Mouse (Mus musculus) neural tube, embryonic 13.5 days (tissue): ENCODE data around the gene Rab3a. TPM values are rescaled to one million over a fixed set of nuclear protein-coding genes. Genes with fewer than 3 reads are reported as not detected.

Source experiments
- ATAC-seq: fragments of 200-750 bp; cut with Nextera tagmentation; 2 replicates; pipeline ENCODE4 v1.8.0; 2017; ENCODE audit warnings: low read depth, mild to moderate bottlenecking, moderate TSS enrichment, moderate library complexity
- H3K27ac ChIP-seq: fragments of 300-500 bp; sonication (generic); replicated peaks from 2 replicates; pipeline ENCODE4 v1.5.1; 2015; ENCODE audit warnings: moderate library complexity, mild to moderate bottlenecking, inconsistent platforms
- H3K27me3 ChIP-seq: fragments of 300-500 bp; sonication (generic); 2 replicates; pipeline ENCODE4 v1.6.1; 2015; ENCODE audit warnings: mild to moderate bottlenecking, inconsistent platforms
- H3K36me3 ChIP-seq: fragments of 300-500 bp; sonication (generic); 2 replicates; pipeline ENCODE4 v1.6.1; 2015; ENCODE audit warnings: mild to moderate bottlenecking, inconsistent platforms
- H3K4me1 ChIP-seq: fragments of 300-500 bp; sonication (generic); replicated peaks from 2 replicates; pipeline ENCODE4 v1.6.1; 2015; ENCODE audit warnings: inconsistent platforms
- H3K4me2 ChIP-seq: fragments of 300-500 bp; sonication (generic); 2 replicates; pipeline ENCODE4 v1.6.1; 2015; ENCODE audit warnings: inconsistent platforms, mild to moderate bottlenecking, moderate library complexity
- H3K4me3 ChIP-seq: fragments of 300-500 bp; sonication (generic); 2 replicates; pipeline ENCODE4 v1.5.1; 2015; ENCODE audit warnings: mild to moderate bottlenecking, inconsistent platforms
- H3K9ac ChIP-seq: fragments of 300-500 bp; sonication (generic); 2 replicates; pipeline ENCODE4 v1.6.1; 2015; ENCODE audit warnings: moderate library complexity, mild to moderate bottlenecking, inconsistent platforms
- H3K9me3 ChIP-seq: fragments of 300-500 bp; sonication (generic); 2 replicates; pipeline ENCODE4 v1.6.1; 2016; ENCODE audit warnings: inconsistent platforms
- WGBS: fragments of 180-500 bp; shearing (Covaris S2); methylation state at CpG from one replicate; pipeline ENCODE4 v1.1.7; 2015; 5-methylcytosine and 5-hydroxymethylcytosine counted together
- polyA plus RNA-seq: library from polyadenylated mRNA; unstranded; fragments of >200 nt; fragmentation: Nextera tagmentation; extraction: Ambion mirVana; gene quantifications from 2 replicates; pipeline ENCODE4 v1.2.1, GENCODE M21; 2015

The Rab3a gene
- polyA plus RNA-seq, 1 experiment from 2014 or later, result 417 TPM

- H3K4me1 ChIP-seq, result peaks cover 39% of the 10 kb centered on the region
- WGBS, result under 1% methylated on average over 57 of the region's 57 CpGs
- peaks cover 45% of the 10 kb centered on the region for H3K27me3 ChIP-seq
- H3K4me3 ChIP-seq, result peak overlapping the region; percentile 46
- H3K36me3 ChIP-seq, result no peaks in the 10 kb centered on the region
- peak overlapping the region; percentile 42; the same call in 1 of the 2 replicates for H3K27ac ChIP-seq
- peak overlapping the region; percentile 70 for H3K9ac ChIP-seq
- no peaks in the 10 kb centered on the region for H3K9me3 ChIP-seq
- ATAC-seq, result peak; percentile 84
- H3K4me2 ChIP-seq, result peak overlapping the region; percentile 87
These were observed 42.9 kb downstream of the Rab3a start for GRCm38 (mm10) chr8:70797081-70798070.

DNA sequence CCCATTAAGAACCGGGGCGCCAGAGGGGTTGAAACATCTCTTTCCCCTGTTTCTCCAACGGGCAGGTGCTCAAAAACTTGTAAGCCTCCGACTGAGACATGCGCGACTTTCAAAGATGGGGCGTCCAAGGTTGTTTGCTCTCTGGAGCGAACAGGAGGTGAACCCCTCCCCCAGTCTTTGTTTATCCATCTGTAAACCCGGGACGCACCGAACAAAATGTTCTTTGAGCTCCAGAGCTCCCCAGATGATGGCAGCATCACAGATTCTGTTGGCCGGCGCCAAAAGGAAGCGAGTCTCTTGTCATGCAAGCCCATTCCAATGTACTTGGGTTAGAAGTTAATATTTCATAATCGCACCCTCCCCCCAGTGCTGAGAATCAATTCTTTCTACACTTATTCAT, 43.8 kb downstream of the Rab3a start:
- Histone ChIP-seq H3K4me3 (peak overlapping the region; percentile 46), H3K9ac (peak overlapping the region; percentile 70; the same call in 1 of the 2 replicates), H3K27ac (no peak overlapping the region), H3K9me3 (no peaks in the 10 kb centered on the region), H3K4me1 (peaks cover 30% of the 10 kb centered on the region), H3K4me2 (peak overlapping the region; percentile 87), H3K27me3 (peaks cover 54% of the 10 kb centered on the region), H3K36me3 (no peaks in the 10 kb centered on the region)
- WGBS, result 16% methylated on average over 15 of the region's 15 CpGs
- no peak for ATAC-seq

DNA sequence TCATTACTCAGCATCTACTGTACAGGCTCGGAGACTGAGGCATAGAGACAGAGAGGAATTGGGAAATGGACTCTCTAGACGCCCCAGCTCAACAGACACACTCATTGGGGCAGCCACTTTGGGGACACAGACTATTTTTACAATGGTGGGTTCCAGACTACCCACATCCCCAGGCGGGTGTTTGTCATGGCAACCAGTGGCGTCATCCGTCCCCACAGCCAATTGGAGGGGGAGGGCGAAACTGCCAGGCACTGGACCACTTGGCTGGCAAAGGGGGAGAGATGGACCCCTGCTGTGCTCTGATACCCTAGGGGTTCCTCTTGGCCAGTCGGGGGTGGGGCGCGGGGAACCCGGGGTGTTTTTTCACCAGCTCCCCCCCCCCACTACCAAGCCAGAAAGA, 46.2 kb downstream of the Rab3a start:
- ATAC-seq, result no peak

DNA sequence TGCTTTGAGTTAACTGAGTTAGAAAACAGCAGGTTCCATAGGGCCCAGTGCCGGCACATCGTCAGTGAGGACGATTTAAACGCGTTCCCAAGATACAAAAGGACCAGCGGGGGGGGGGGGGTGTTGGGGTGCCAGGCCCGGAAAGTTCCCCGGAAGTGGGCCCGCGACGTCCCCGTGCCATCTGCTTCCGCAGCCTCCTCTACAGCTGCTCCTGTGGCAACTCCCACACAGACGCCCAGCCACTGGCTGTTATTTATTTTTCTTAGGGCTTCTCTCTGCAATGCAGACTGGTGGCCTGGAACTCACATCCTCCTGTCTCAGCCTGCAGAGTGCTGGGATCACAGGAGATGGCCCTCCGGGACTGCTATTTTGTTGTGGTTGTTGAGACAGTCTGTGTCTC, 46.7 kb downstream of the Rab3a start:
- WGBS, result 29% methylated on average over 15 of the region's 15 CpGs
- H3K36me3 ChIP-seq, result no peaks in the 10 kb centered on the region
- no peak overlapping the region for H3K9ac ChIP-seq
- ATAC-seq, result no peak
- no peak overlapping the region for H3K4me3 ChIP-seq
- no peak overlapping the region for H3K4me2 ChIP-seq
- no peaks in the 10 kb centered on the region for H3K9me3 ChIP-seq
- no peak overlapping the region for H3K27ac ChIP-seq
- H3K27me3 ChIP-seq, result peaks cover 77% of the 10 kb centered on the region
- peaks cover 43% of the 10 kb centered on the region for H3K4me1 ChIP-seq

More for the DNA sequence above, 46.2 kb downstream of the Rab3a start:
- Histone ChIP-seq H3K4me2 (no peak overlapping the region), H3K27ac (no peak overlapping the region), H3K27me3 (peaks cover 72% of the 10 kb centered on the region), H3K4me1 (peaks cover 43% of the 10 kb centered on the region), H3K36me3 (no peaks in the 10 kb centered on the region), H3K9me3 (no peaks in the 10 kb centered on the region), H3K4me3 (no peak overlapping the region), H3K9ac (no peak overlapping the region)
- 46% methylated on average over 10 of the region's 10 CpGs for WGBS

- 86% methylated on average over 1 of the region's 1 CpGs for WGBS
- no peak overlapping the region for H3K9ac ChIP-seq
These were observed 47.4 kb downstream of the Rab3a start for GRCm38 (mm10) chr8:70801830-70802229.

DNA sequence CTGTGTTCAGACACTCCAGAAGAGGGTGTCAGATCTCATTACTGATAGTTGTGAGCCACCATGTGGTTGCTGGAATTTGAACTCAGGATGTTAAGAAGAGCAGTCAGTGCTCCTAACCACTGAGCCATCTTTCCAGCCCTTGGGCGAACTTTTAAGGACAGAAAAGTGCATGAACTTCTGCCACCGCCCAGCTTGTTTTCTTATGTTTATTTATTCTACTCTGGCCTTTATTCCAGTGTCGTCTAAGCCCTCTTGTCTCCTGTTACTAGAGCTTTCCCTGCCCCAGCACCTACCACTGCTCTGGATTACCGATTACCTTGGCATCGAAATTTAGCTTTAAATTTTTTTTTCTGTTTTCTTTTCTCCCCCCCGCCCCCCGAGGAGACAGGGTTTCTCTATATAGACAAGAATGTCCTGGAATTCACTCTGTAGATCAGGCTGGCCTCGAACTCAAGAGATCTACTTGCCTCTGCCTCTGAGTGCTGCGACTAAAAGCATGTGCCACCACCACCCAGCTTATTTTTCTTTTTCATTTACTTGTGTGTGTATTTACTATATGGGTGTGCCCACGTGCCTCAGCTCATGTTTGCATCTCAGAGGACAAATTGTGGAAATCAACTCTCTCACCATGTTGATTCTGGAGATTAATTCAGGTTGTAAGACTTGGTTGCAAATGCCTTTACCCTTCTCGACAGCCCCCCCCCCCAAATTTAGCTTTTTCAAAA, 48.5 kb downstream of the Rab3a start:
- Histone ChIP-seq H3K4me1 (peaks cover 31% of the 10 kb centered on the region), H3K27ac (no peak overlapping the region), H3K4me3 (no peak overlapping the region), H3K9me3 (no peaks in the 10 kb centered on the region), H3K36me3 (no peaks in the 10 kb centered on the region), H3K27me3 (peaks cover 87% of the 10 kb centered on the region), H3K9ac (no peak overlapping the region), H3K4me2 (no peak overlapping the region)
- ATAC-seq, result no peak
- WGBS, result 70% methylated on average over 11 of the region's 11 CpGs

More at GRCm38 (mm10) chr8:70801830-70802229, 47.4 kb downstream of the Rab3a start:
- Histone ChIP-seq H3K27me3 (peaks cover 84% of the 10 kb centered on the region), H3K4me2 (no peak overlapping the region), H3K27ac (no peak overlapping the region), H3K36me3 (no peaks in the 10 kb centered on the region), H3K4me1 (peaks cover 38% of the 10 kb centered on the region), H3K4me3 (no peak overlapping the region), H3K9me3 (no peaks in the 10 kb centered on the region)
- ATAC-seq, result no peak

- Histone ChIP-seq H3K4me2 (peak overlapping the region; percentile 75), H3K9me3 (no peaks in the 10 kb centered on the region), H3K27me3 (peaks cover 77% of the 10 kb centered on the region), H3K36me3 (no peaks in the 10 kb centered on the region), H3K9ac (peak overlapping the region; percentile 68), H3K4me1 (peaks cover 25% of the 10 kb centered on the region), H3K27ac (no peak overlapping the region), H3K4me3 (peak overlapping the region; percentile 51)
- 2% methylated on average over 47 of the region's 47 CpGs for WGBS
- 0 out of 2 replicates have a peak, but pooled peaks have one; percentile 8 for ATAC-seq
These were observed 49.4 kb downstream of the Rab3a start for GRCm38 (mm10) chr8:70803761-70804480.

- H3K27me3 ChIP-seq, result peaks cover 75% of the 10 kb centered on the region
- ATAC-seq, result peak; percentile 81
- no peak within 1 kb of the TSS for H3K27ac ChIP-seq
- H3K4me1 ChIP-seq, result peaks cover 25% of the 10 kb centered on the region
- peak within 1 kb of the TSS; percentile 75 for H3K4me2 ChIP-seq
- H3K4me3 ChIP-seq, result peak within 1 kb of the TSS; percentile 51
- H3K9ac ChIP-seq, result peak within 1 kb of the TSS; percentile 68
- 2% methylated on average over 45 of the region's 45 CpGs for WGBS
- H3K9me3 ChIP-seq, result no peaks in the 10 kb centered on the region
- H3K36me3 ChIP-seq, result no peaks in the 10 kb centered on the region
These were observed 50.2 kb downstream of the Rab3a start, which contains the start of gene Mast3 for GRCm38 (mm10) chr8:70804481-70805206. TSS of gene Mast3 (minus strand) at chr8:70805054.

DNA sequence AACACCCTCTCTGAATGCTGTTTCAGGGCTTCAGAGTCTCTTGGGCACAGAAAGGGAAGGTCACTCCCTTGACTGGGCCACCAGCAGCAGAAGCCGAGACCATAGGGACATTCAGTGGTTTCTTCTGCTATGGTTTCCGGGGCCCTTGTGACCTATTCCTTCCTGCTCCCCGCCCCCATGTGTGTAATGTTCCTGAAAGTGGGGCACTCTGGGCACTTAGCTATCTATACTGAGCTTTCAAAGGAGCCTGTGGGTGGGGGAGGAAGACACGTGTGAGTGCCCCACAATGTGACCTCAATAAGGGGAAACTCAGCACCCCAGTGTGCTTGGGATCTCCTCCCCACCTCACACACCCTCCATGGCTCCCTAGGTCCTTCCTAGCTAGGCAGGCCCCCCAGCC, 52.1 kb downstream of the Rab3a start:
- 67% methylated on average over 4 of the region's 4 CpGs for WGBS
- no peak for ATAC-seq

GRCm38 (mm10) chr8:70807304-70807703, 52.8 kb downstream of the Rab3a start:
- Histone ChIP-seq H3K27me3 (peaks cover 53% of the 10 kb centered on the region), H3K4me2 (no peak overlapping the region), H3K4me1 (peaks cover 15% of the 10 kb centered on the region), H3K9me3 (no peaks in the 10 kb centered on the region), H3K4me3 (no peak overlapping the region), H3K9ac (no peak overlapping the region), H3K27ac (no peak overlapping the region), H3K36me3 (no peaks in the 10 kb centered on the region)
- ATAC-seq, result no peak
- 53% methylated on average over 1 of the region's 1 CpGs for WGBS

More for the DNA sequence above, 52.1 kb downstream of the Rab3a start:
- H3K36me3 ChIP-seq, result no peaks in the 10 kb centered on the region
- H3K27me3 ChIP-seq, result peaks cover 60% of the 10 kb centered on the region
- H3K27ac ChIP-seq, result no peak overlapping the region
- no peaks in the 10 kb centered on the region for H3K9me3 ChIP-seq
- no peak overlapping the region for H3K4me3 ChIP-seq
- H3K9ac ChIP-seq, result no peak overlapping the region
- no peak overlapping the region for H3K4me2 ChIP-seq
- peaks cover 15% of the 10 kb centered on the region for H3K4me1 ChIP-seq

GRCm38 (mm10) chr8:70808239-70808638, 53.8 kb downstream of the Rab3a start, which contains the start of gene Il12rb1:
TSS of gene Il12rb1 (plus strand) at chr8:70808449.
- H3K4me1 ChIP-seq, result peaks cover 15% of the 10 kb centered on the region
- H3K36me3 ChIP-seq, result no peaks in the 10 kb centered on the region
- no peak within 1 kb of the TSS for H3K27ac ChIP-seq
- WGBS, result 71% methylated on average over 5 of the region's 5 CpGs
- no peak within 1 kb of the TSS for H3K4me2 ChIP-seq
- no peak for ATAC-seq
- no peaks in the 10 kb centered on the region for H3K9me3 ChIP-seq
- H3K27me3 ChIP-seq, result peaks cover 49% of the 10 kb centered on the region
- no peak within 1 kb of the TSS for H3K4me3 ChIP-seq
- no peak within 1 kb of the TSS for H3K9ac ChIP-seq
